Mouse (Mus musculus) cerebellum, adult (tissue): ENCODE measurements around the gene 4930522H14Rik.
A peak's percentile ranks its signal among the peaks of the same experiment; 100 is the strongest.

ENCODE experiments used
- ATAC-seq: cut with Nextera tagmentation; 2 replicates; pipeline ENCODE4 v1.9.2; 2017; ENCODE audit warnings: mild to moderate bottlenecking, moderate library complexity, mixed read lengths; ENCODE audit not compliant: insufficient number of reproducible peaks, low FRiP score, low TSS enrichment

Gene 4930522H14Rik

DNA sequence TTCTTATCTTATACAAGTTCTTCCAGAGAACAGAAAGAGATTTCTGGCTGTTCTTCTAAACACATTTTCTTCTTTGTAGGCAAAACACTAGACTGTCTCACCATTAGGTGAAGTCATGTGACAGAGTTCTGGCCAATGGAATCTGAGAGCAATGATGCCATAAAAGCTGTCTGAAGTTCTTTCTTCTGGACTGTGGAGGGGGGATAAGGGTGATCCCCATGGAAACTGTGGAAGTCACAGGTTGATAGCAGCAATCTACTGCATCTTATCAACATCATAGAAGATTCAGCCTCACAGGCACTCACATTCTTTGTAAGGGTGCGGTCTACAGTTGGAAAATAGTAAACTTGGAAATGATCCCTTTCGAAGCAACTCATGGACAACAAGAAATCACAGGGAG is at the start of gene 4930522H14Rik:
Gene 4930522H14Rik, minus strand, starts transcription at position 187 of the 400 bp plus-strand sequence.
- ATAC-seq: no peak

- no peak for ATAC-seq
Observed at GRCm38 (mm10) chr4:109578356-109578755, 47.3 kb upstream of the 4930522H14Rik start.

- no peak for ATAC-seq
Observed at GRCm38 (mm10) chr4:109576933-109577332, 45.8 kb upstream of the 4930522H14Rik start.

DNA sequence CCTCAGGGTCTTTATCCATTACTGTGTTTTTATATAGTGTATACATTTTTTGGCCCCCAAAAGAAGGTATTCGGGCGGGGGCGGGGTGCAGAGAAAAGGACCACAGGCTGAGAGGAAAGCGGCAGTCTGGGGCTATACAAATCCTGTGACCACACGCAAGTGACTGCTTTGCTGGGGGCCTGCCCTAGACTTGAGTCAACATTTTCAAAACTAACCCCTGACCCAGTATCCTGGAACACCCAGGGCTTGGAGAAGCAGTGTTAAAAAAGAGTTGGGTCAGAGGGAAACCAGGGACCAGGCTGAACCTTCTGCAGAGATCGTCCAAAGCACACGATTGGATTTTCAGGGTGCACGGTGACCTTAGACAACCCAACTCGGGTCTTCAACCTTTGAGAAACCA is 43.7 kb upstream of the 4930522H14Rik start:
- no peak for ATAC-seq

GRCm38 (mm10) chr4:109574331-109574730 is 43.2 kb upstream of the 4930522H14Rik start:
- ATAC-seq: no peak

DNA sequence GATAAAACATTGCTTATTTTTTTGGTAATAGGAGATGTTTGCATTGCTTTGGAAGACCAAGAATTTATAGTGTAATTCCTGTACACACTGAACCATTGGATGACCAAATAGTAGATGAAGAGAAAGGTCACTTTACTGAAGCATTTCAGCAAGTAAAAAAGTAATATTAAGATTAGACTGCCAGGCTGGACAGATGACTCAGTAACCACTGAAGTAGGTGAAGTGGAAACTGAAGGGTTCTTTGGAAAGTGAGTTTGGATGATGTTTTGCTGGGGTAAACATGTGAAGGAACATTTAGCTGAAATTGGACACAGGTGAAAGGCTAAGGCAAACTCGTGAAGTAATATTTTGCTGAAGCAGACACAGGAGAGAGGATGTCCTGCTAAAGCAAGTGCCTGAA is 41.5 kb upstream of the 4930522H14Rik start:
- ATAC-seq: no peak

- no peak for ATAC-seq
Observed at GRCm38 (mm10) chr4:109569421-109569820, 38.3 kb upstream of the 4930522H14Rik start.

DNA sequence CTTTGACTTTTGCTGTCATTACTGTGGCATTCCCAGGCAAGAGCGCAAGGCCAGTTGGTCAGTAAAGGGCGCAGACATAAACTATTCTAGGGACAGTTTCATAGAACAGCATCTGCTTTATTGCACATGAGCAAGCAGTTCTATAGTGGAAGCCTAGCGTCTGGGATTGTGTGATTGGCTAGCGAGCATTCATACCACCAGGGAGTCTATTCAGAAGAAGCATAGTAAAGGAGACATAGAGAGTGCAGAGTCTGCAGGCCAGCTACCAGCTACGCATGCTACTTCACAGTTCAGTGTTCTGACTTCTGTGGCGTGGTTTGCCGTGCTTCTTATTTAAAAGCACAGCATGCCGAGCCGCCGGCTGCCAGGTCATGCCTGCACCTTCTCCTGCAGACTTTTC is 37.9 kb upstream of the 4930522H14Rik start:
- ATAC-seq: no peak

GRCm38 (mm10) chr4:109564711-109565110 is 33.6 kb upstream of the 4930522H14Rik start:
- no peak for ATAC-seq

- ATAC-seq: no peak
Observed at GRCm38 (mm10) chr4:109550338-109551150, 19.4 kb upstream of the 4930522H14Rik start.

DNA sequence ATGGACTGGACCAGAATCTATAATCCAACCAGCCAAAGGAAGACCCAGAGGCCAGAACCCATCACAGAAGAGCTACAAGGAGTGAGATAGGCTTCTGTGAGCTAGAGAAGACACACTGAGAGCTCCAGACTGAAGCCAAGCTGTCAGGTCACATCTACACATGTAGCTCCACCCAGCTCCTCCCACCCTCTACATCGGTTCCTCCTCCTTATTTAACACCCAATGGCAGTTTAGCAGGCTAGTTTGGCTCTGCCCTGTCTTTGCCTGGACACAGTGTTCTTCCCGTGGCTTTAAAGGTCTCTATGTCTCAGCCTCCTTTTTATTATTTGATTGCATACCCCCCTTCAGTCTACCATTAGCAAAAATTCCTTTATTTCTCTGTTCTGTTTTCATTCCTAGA is 16.2 kb upstream of the 4930522H14Rik start:
- no peak for ATAC-seq

DNA sequence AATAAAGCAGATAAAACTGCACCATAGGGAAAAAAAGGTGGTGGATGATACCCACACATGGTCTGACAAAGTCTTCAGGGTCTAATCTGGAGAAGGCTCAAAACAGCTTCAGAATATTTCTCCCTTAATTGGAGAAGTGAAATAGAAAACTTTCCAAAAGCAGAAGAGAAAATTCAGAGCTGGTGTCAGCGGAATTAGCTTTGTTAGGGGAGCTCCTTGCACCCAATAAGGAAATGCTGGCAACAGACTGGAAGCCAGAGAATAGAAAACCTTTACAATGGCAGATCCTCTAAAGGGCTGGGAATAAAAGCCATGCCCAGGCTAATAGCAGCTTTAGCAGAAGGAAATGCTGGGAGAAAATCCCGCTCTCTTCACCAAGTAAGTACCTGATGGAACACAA is 15.4 kb upstream of the 4930522H14Rik start:
- no peak for ATAC-seq

DNA sequence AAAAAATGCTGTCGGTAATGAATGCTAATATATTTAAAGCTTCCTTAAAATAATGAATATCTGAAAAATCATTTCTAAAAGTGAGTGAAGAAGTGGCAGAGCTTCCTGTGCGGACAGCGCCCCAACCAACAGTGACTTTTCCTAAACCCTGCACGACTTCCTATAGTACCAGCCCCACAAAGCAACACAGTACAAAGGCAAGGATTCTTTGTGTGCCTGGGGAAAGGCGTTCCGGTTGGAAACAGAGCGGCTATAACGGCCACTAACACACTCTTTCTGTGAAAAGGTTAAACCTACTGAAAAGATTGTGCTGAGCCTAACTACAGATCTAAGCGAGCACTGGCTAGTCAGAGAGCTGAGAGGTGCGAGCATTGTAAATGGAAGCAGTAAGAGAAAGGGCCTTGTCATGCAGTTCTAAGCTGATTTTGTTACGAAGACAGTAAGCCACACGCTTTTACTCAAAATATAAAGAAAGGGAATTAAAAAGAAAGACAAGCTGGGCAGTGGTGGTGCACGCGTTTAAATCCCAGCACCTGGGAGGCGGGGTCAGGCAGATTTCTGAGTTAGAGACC is 766 bp downstream of the 4930522H14Rik start:
- no peak for ATAC-seq

GRCm38 (mm10) chr4:109504885-109505284 is 26.2 kb downstream of the 4930522H14Rik start:
- ATAC-seq: no peak

DNA sequence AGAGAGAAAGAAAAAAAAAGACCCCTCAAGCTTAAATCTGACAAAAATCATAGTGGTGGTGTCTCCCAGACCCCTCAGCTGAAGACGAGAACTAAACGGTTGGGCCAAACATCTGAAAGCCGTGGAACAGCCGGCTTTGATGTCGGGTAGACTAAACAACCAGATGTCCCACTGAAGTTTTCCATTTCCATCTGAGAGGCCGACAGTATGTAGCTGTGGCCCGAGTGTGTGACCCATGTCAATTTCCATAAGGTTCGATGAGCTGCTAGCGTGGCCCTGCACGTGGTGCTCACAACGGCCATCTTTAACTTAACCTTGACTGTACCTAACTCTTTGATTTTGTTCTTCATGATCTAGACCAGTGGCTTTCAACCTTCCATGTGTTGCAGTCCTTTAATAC is 32.6 kb downstream of the 4930522H14Rik start:
- ATAC-seq: no peak

DNA sequence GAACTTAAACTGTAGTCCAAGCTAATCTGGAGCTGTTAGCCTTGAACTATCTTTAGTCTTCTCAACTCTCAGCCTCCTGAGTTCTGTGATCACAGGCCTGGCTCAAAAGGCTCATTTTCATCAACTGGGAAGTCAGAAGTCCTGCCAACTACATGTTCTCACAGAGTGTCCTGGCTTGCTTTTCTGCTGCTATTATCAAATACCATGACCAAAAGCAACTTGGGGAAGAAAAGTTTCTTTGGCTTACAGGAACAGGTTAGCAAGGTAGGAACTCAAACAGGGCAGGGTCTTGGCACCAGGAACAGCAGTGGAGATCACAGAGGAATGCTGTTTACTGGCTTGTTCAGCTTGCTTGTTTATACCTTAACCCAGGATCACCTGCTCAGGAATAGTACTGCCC is 37.5 kb downstream of the 4930522H14Rik start:
- ATAC-seq: no peak

- no peak for ATAC-seq
Observed at GRCm38 (mm10) chr4:109488812-109489211, 42.3 kb downstream of the 4930522H14Rik start.

GRCm38 (mm10) chr4:109484621-109485020 is 46.5 kb downstream of the 4930522H14Rik start, which contains the start of gene Rnf11:
Gene Rnf11 (minus strand): TSS chr4:109484728.
- ATAC-seq: no peak

DNA sequence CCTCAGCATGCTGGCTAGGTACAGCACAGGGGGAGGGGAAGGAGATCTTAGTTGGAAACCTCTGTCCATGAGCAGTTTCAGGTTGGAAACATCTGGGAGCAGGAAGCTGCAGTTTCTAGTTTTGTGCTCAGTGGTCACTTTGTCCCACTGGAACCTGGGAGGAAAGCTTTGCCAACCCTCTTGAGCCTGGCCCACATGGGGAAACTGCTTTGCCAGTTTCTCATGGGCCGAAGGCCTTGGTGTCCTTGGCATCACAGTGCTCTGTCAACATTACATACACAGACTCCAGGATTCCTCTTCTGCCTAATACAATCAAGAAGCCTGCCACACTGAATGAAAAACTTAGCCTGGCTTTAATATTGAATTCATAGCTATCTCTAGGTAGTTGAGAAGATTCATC is 48.4 kb downstream of the 4930522H14Rik start:
- ATAC-seq: no peak

- no peak for ATAC-seq
Observed at GRCm38 (mm10) chr4:109481424-109481823, 49.7 kb downstream of the 4930522H14Rik start.

- no peak for ATAC-seq
Observed at GRCm38 (mm10) chr4:109477454-109477853, 53.6 kb downstream of the 4930522H14Rik start.

GRCm38 (mm10) chr4:109476554-109477014 is 54.5 kb downstream of the 4930522H14Rik start:
- peak; percentile 96 for ATAC-seq
